Mouse (Mus musculus) lung, adult 2 months (tissue): ENCODE measurements around the gene Cdk5r1.

ENCODE experiments used
- CTCF ChIP-seq: fragments of 200-500 bp; IDR thresholded peaks from 2 replicates; pipeline ENCODE4 v1.5.1; 2011; ENCODE audit warnings: mild to moderate bottlenecking, low read length, control low read depth; ENCODE audit not compliant: insufficient read depth
- POLR2A ChIP-seq: fragments of 200-500 bp; IDR thresholded peaks from 2 replicates; pipeline ENCODE4 v1.6.1; 2011; ENCODE audit warnings: low read depth, mild to moderate bottlenecking, control low read depth, low read length, borderline replicate concordance; ENCODE audit errors: extremely low read depth

- TF ChIP-seq CTCF: no peak
- no peak for TF ChIP-seq POLR2A
Observed at GRCm38 (mm10) chr11:80452242-80452641, 24.6 kb upstream of the Cdk5r1 start.
